Mouse (Mus musculus): ENCODE results near the gene Hdgfl3. TPM values are rescaled to one million over a fixed set of nuclear protein-coding genes. Genes with fewer than 3 reads are reported as not detected.

Hdgfl3 gene
- 11.5 TPM for polyA plus RNA-seq (2014; fragmentation: Illumina TruSeq; extraction: RNeasy Lipid Tissue Mini Kit (QIAGEN cat#74804); ENCODE audit: low replicate concordance)

DNA sequence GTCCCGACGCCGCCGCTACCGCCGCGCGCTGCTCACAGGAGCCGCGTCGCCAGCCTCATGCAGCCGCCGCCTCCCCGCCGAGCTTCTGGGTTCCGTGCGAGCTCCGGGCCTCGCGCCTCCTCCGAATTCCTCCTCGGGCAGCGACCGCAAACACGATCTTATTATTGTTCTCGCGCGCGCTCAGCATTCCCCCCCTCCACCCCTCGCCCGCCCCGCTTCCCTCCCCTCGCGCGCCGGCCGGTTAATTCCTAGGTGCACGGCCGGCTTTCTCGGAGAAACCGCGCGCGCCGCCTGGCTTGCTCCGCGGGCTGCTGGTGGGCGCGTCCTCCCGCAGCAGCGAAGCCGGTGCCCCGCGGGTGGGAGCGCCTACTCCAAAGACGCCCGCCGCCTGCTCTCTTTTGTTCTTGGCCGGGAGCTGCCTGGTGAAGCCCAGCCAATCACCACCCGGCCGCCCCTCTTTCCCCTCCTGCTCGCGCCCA is at the start of gene Hdgfl3:
TSS of gene Hdgfl3 (minus strand) at position 207 of the 479 bp plus-strand sequence.

DNA sequence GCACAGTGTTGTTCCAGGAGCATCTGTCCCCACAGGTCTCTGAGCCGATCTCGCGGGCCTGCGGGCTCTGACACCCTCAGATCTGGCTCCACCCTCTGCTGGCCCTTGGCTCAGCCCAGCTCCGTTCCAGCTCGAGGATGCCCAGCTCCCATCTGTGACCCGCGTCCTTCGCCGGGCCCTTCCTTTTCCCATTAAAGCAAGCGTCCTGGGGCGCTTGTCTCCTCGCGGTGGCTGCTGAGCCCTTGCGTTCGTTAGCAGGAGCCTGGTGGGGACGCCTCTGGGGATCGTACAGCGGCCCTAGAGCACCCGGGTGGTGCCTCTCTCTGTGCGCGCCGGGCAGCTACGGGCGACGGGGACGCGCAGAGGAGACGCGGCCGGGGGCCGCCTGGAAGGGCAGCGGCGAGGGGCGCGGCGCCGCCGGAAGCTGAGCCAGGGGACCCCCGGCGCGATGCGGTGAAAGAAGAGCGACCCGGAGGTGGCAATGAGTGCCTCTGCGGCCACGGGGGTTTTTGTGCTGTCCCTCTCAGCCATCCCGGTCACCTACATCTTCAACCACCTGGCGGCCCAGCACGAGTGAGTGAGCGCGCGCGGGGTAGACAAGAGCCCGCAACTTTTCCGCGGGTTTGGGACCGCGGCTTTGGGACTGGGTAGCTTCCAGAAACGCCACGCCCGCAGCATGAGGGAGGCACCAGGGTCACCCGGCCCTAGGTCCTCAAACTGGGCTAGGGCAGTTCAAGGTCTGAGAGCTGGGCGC is 75.1 kb downstream of the Hdgfl3 start, which contains the start of gene Tm6sf1:
TSS of gene Tm6sf1 (plus strand) at position 34 of the 754 bp plus-strand sequence.

DNA sequence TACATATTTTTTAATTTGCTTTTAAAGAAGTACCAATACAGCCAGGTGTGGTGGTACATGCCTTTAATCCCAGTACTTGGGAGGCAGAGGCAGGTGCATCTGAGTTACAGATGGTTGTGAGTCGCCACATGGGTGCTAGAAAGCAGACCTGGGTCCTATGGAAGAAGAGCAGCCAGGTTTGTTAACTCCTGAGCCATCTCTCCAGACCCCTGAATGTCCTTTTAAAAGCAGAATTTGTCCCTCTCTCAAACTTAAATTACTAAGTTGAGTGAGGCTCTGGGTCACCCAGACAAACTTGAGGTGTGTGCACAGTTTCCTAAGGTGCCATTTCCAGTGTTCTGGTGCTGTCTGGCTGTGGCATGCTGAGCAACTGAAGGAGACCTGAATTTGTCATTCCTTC is 78.6 kb downstream of the Hdgfl3 start, which contains the start of gene Gm10160:
TSS of gene Gm10160 (minus strand) at position 101 of the 400 bp plus-strand sequence.

Other genes starting within 250 kb of the Hdgfl3 start
- 14.9 TPM for gene Homer2, start 226.9 kb downstream of the Hdgfl3 start, polyA plus RNA-seq (2014; fragmentation: Illumina TruSeq; extraction: RNeasy Lipid Tissue Mini Kit (QIAGEN cat#74804); ENCODE audit: low replicate concordance)
- gene Ramac, start 171.5 kb downstream of the Hdgfl3 start, polyA plus RNA-seq (2014; fragmentation: Illumina TruSeq; extraction: RNeasy Lipid Tissue Mini Kit (QIAGEN cat#74804); ENCODE audit: low replicate concordance) = 190 TPM
- 6.1 TPM for gene 3110040N11Rik, start 145.0 kb downstream of the Hdgfl3 start, polyA plus RNA-seq (2014; fragmentation: Illumina TruSeq; extraction: RNeasy Lipid Tissue Mini Kit (QIAGEN cat#74804); ENCODE audit: low replicate concordance)
- 212 TPM for gene Btbd1, start 105.0 kb downstream of the Hdgfl3 start, polyA plus RNA-seq (2014; fragmentation: Illumina TruSeq; extraction: RNeasy Lipid Tissue Mini Kit (QIAGEN cat#74804); ENCODE audit: low replicate concordance)
- not detected for gene Gm10160, start 78.7 kb downstream of the Hdgfl3 start, polyA plus RNA-seq (2014; fragmentation: Illumina TruSeq; extraction: RNeasy Lipid Tissue Mini Kit (QIAGEN cat#74804); ENCODE audit: low replicate concordance)
- 27.4 TPM for gene Tm6sf1, start 75.5 kb downstream of the Hdgfl3 start, polyA plus RNA-seq (2014; fragmentation: Illumina TruSeq; extraction: RNeasy Lipid Tissue Mini Kit (QIAGEN cat#74804); ENCODE audit: low replicate concordance)
- gene Bnc1, start 57.8 kb upstream of the Hdgfl3 start, polyA plus RNA-seq (2014; fragmentation: Illumina TruSeq; extraction: RNeasy Lipid Tissue Mini Kit (QIAGEN cat#74804); ENCODE audit: low replicate concordance) = 0.19 TPM
- 1.1 TPM for gene Sh3gl3, start 239.4 kb upstream of the Hdgfl3 start, polyA plus RNA-seq (2014; fragmentation: Illumina TruSeq; extraction: RNeasy Lipid Tissue Mini Kit (QIAGEN cat#74804); ENCODE audit: low replicate concordance)

Measured in small intestine, adult 10 weeks (tissue).